Mouse (Mus musculus) stomach, postnatal 0 days (tissue): ENCODE data around the gene Krt8. TPM values are rescaled to one million over a fixed set of nuclear protein-coding genes. Genes with fewer than 3 reads are reported as not detected.
A peak's percentile ranks its signal among the peaks of the same experiment; 100 is the strongest.

Experiments
- ATAC-seq: fragments of 200-750 bp; cut with Nextera tagmentation; 2 replicates; pipeline ENCODE4 v1.8.0; 2017; ENCODE audit not compliant: low FRiP score, low TSS enrichment
- DNase-seq: peaks from one replicate; pipeline ENCODE4 v3.0.0-alpha.2; 2016; ENCODE audit warnings: low spot score
- H3K27ac ChIP-seq: fragments of 300-500 bp; sonication (generic); replicated peaks from 2 replicates; pipeline ENCODE4 v1.5.1; 2014; ENCODE audit warnings: mild to moderate bottlenecking, control low read depth
- H3K27me3 ChIP-seq: fragments of 300-500 bp; sonication (generic); 2 replicates; pipeline ENCODE4 v1.6.1; 2014; ENCODE audit warnings: low read length; ENCODE audit not compliant: control insufficient read depth, insufficient read depth
- H3K36me3 ChIP-seq: fragments of 300-500 bp; sonication (generic); 2 replicates; pipeline ENCODE4 v1.6.1; 2014; ENCODE audit warnings: low read length, mixed read lengths; ENCODE audit not compliant: control insufficient read depth, insufficient read depth
- H3K4me1 ChIP-seq: fragments of 300-500 bp; sonication (generic); replicated peaks from 2 replicates; pipeline ENCODE4 v1.6.1; 2014; ENCODE audit warnings: antibody characterized with exemption; ENCODE audit not compliant: control insufficient read depth, insufficient read depth
- H3K4me2 ChIP-seq: fragments of 300-500 bp; sonication (generic); replicated peaks from 2 replicates; pipeline ENCODE4 v1.6.1; 2014; ENCODE audit warnings: low read depth, mild to moderate bottlenecking, control low read depth, moderate library complexity
- H3K4me3 ChIP-seq: fragments of 300-500 bp; sonication (generic); 2 replicates; pipeline ENCODE4 v1.5.1; 2014; ENCODE audit warnings: low read depth, low read length, control low read depth
- H3K9ac ChIP-seq: fragments of 300-500 bp; sonication (generic); 2 replicates; pipeline ENCODE4 v1.6.1; 2014; ENCODE audit warnings: mild to moderate bottlenecking, low read length, control low read depth, mixed read lengths
- H3K9me3 ChIP-seq: fragments of 300-500 bp; sonication (generic); 2 replicates; pipeline ENCODE4 v1.6.1; 2016; ENCODE audit warnings: low read length; ENCODE audit not compliant: control insufficient read depth
- CTCF ChIP-seq: IDR thresholded peaks from 2 replicates; pipeline ENCODE4 v1.5.1; 2016; ENCODE audit warnings: antibody characterized with exemption, low read depth, mild to moderate bottlenecking, moderate library complexity
- EP300 ChIP-seq: optimal IDR thresholded peaks from 2 replicates; pipeline ENCODE3; 2016; ENCODE audit warnings: antibody characterized with exemption
- WGBS: fragments of 180-500 bp; shearing (Covaris S2); extraction: QIAGEN DNeasy Blood & Tissue Kit; methylation state at CpG from one replicate; pipeline ENCODE4 v1.1.7; 2014; 5-methylcytosine and 5-hydroxymethylcytosine counted together
- polyA plus RNA-seq: library from polyadenylated mRNA; unstranded; fragments of >200 nt; fragmentation: Nextera tagmentation; extraction: Ambion mirVana; gene quantifications from 2 replicates; pipeline ENCODE4 v1.2.1, GENCODE M21; 2015

The Krt8 gene
- polyA plus RNA-seq, 1 experiment from 2014 or later, result 1,902 TPM

DNA sequence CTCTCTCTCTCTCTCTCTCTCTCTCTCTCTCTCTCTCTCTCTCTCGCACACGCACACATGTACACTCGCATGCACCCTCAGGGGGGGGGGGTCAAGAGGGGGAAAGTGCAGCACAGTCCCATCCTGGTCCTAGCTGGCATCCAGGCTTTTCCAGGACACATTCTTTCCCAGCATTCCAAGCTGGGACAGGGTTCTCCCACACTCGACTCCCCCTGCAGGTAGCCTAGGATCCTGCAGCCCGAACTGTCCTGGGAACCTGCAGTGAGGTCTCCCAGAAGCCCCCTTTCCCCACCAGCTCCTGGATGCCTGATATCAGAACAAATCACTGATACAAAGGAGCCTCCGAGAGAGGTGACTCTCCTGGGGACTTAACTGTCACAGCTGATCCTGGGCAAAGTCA, 33.7 kb downstream of the Krt8 start:
- Histone ChIP-seq H3K4me2 (no peak overlapping the region), H3K9me3 (no peaks in the 10 kb centered on the region), H3K9ac (no peak overlapping the region), H3K36me3 (no peaks in the 10 kb centered on the region), H3K27me3 (no peaks in the 10 kb centered on the region), H3K27ac (peak overlapping the region; percentile 69), H3K4me1 (peaks cover 9% of the 10 kb centered on the region), H3K4me3 (no peak overlapping the region)
- 11% methylated on average over 3 of the region's 6 CpGs for WGBS
- TF ChIP-seq EP300 (no peak), CTCF (peak; percentile 86)
- peak; percentile 75 for DNase-seq
- ATAC-seq, result no peak

DNA sequence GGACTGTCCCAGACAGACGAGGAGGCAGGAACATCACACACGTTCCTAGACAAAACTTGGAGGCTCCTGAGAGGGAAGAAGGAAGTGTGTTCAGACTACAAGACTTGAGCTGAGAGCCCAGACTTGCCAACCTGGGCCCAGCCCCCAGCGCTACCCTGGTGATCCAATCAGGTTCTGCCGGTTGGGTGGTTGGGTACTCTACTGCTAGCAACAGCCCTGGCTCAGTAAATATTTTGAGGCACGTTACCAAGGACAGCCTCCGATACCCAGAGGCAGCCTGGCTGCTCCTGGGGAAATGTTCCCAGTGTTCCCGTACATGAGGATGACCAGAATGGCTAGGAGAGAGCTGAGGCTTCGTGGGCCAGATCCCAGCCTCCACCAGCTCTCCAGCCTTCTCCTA, 37.5 kb downstream of the Krt8 start:
- ATAC-seq, result peak; percentile 92
- H3K4me1 ChIP-seq, result peaks cover 2% of the 10 kb centered on the region; the same call in 1 of the 2 replicates
- no peaks in the 10 kb centered on the region for H3K27me3 ChIP-seq
- no peaks in the 10 kb centered on the region for H3K36me3 ChIP-seq
- no peak overlapping the region for H3K4me3 ChIP-seq
- peak overlapping the region; percentile 78 for H3K27ac ChIP-seq
- peak; percentile 91 for DNase-seq
- TF ChIP-seq EP300, result no peak
- TF ChIP-seq CTCF, result no peak
- H3K4me2 ChIP-seq, result no peak overlapping the region
- 48% methylated on average over 8 of the region's 8 CpGs for WGBS
- H3K9ac ChIP-seq, result no peak overlapping the region
- no peaks in the 10 kb centered on the region for H3K9me3 ChIP-seq

DNA sequence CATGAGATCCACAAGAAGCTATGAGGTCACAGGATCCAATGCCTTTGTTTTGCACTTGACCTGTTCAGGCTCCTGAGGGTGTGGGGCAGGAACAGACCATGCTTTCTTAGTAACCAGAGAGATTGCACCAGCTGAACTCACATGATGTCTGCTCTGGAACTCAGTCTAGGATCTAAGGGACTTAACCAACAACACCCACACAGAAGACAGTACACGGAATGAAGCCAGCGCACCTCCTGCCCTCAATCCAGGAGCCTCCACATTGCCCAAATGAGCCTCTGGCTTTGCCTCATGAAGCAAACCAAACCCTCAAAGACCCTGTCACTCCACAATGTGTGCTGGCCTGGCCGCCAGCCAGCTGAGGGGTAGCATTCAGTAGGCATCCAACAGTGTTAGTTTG, 45.4 kb downstream of the Krt8 start:
- H3K36me3 ChIP-seq, result no peaks in the 10 kb centered on the region
- H3K4me1 ChIP-seq, result no peaks in the 10 kb centered on the region
- H3K9ac ChIP-seq, result no peak overlapping the region
- no peaks in the 10 kb centered on the region for H3K9me3 ChIP-seq
- no peak for ATAC-seq
- TF ChIP-seq CTCF (no peak), EP300 (no peak)
- H3K27me3 ChIP-seq, result no peaks in the 10 kb centered on the region
- H3K4me2 ChIP-seq, result no peak overlapping the region
- H3K27ac ChIP-seq, result no peak overlapping the region
- H3K4me3 ChIP-seq, result no peak overlapping the region
- no peak for DNase-seq
- 88% methylated on average over 3 of the region's 3 CpGs for WGBS

GRCm38 (mm10) chr15:101954187-101954586, 50.1 kb downstream of the Krt8 start, which contains the start of gene Krt78:
TSS of gene Krt78 (minus strand) at chr15:101954287.
- H3K4me1 ChIP-seq, result peaks cover 7% of the 10 kb centered on the region; the same call in 1 of the 2 replicates
- H3K27ac ChIP-seq, result peak within 1 kb of the TSS; percentile 89
- H3K4me2 ChIP-seq, result peak within 1 kb of the TSS; percentile 25
- H3K36me3 ChIP-seq, result no peaks in the 10 kb centered on the region
- TF ChIP-seq CTCF (no peak), EP300 (no peak)
- H3K9ac ChIP-seq, result no peak within 1 kb of the TSS
- H3K9me3 ChIP-seq, result no peaks in the 10 kb centered on the region
- DNase-seq (no peak), ATAC-seq (no peak)
- H3K27me3 ChIP-seq, result no peaks in the 10 kb centered on the region
- 73% methylated on average over 9 of the region's 9 CpGs for WGBS
- H3K4me3 ChIP-seq, result no peak within 1 kb of the TSS

DNA sequence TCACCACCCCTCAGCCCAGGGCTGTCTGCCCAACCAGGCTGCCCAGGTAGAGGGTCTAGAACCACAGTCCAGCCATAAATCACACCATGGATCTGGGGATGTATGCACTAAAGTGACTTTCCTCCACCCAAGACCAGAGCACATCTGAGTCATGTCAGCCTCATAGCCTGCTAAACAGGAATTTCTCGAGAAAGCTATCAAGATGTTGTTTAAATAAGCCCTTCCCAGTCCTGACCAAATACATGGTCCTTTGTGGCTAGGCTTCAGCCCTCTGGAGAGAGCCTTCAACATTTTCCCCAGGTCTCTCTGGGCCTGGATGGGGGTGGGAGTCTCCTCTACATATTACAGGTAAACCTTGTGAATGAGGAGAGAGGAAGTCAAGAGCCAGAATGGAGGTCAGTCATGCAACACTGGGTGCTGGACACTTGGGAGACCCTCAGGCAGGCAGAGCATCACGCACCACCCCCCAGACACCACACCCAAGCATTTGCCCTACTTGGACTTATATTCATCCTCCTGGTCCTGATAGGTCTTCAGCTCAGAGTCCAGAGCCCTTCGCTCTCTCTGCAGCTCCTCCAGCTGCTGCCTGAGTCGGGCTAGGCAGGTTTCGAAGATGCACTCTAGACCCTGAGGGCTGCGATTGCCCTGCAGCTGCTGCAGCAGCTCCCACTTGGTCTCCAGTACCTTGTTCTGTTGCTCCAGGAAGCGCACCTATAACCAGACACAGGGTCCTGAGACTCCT, 51.4 kb downstream of the Krt8 start:
- no peak for TF ChIP-seq EP300
- TF ChIP-seq CTCF, result no peak
- H3K27ac ChIP-seq, result peak overlapping the region; percentile 92
- no peak overlapping the region for H3K4me3 ChIP-seq
- H3K27me3 ChIP-seq, result no peaks in the 10 kb centered on the region
- ATAC-seq (peak; percentile 95), DNase-seq (peak; percentile 64)
- H3K4me1 ChIP-seq, result peaks cover 7% of the 10 kb centered on the region; the same call in 1 of the 2 replicates
- H3K36me3 ChIP-seq, result no peaks in the 10 kb centered on the region
- H3K9ac ChIP-seq, result peak overlapping the region; percentile 13; the same call in 1 of the 2 replicates
- WGBS, result 60% methylated on average over 7 of the region's 7 CpGs
- H3K9me3 ChIP-seq, result no peaks in the 10 kb centered on the region
- H3K4me2 ChIP-seq, result peak overlapping the region; percentile 25

Other genes starting within 250 kb of the Krt8 start
- gene Krt72, start 218.0 kb downstream of the Krt8 start, polyA plus RNA-seq, result not detected in 2 replicates
- not detected in 2 replicates for gene Krt73, start 202.1 kb downstream of the Krt8 start, polyA plus RNA-seq
- gene Krt2, start 186.3 kb downstream of the Krt8 start, polyA plus RNA-seq, result not detected in 2 replicates
- gene Krt1, start 153.7 kb downstream of the Krt8 start, polyA plus RNA-seq, result 588 and 700 TPM in 2 replicates
- 5.1 and 5.3 TPM in 2 replicates for gene Krt77, start 134.8 kb downstream of the Krt8 start, polyA plus RNA-seq
- gene Krt76, start 111.6 kb downstream of the Krt8 start, polyA plus RNA-seq, result 1.9 and 2.2 TPM in 2 replicates
- gene Krt4, start 79.7 kb downstream of the Krt8 start, polyA plus RNA-seq, result 4,471 and 4,814 TPM in 2 replicates
- gene Krt79, start 64.2 kb downstream of the Krt8 start, polyA plus RNA-seq, result 12.2 and 14.3 TPM in 2 replicates
- gene Krt78, start 50.2 kb downstream of the Krt8 start, polyA plus RNA-seq, result 49.3 and 73.4 TPM in 2 replicates
- gene Krt18, start 23.7 kb upstream of the Krt8 start, polyA plus RNA-seq, result 715 and 753 TPM in 2 replicates
- 46.5 and 48.4 TPM in 2 replicates for gene Eif4b, start 69.3 kb upstream of the Krt8 start, polyA plus RNA-seq
- 11.9 and 15.5 TPM in 2 replicates for gene Tns2, start 95.9 kb upstream of the Krt8 start, polyA plus RNA-seq
- 28.5 and 29.0 TPM in 2 replicates for gene Spryd3, start 131.8 kb upstream of the Krt8 start, polyA plus RNA-seq
- 30.6 and 39.5 TPM in 2 replicates for gene Igfbp6, start 139.9 kb upstream of the Krt8 start, polyA plus RNA-seq
- 5.9 and 6.0 TPM in 2 replicates for gene Soat2, start 146.0 kb upstream of the Krt8 start, polyA plus RNA-seq
- gene Zfp740, start 198.8 kb upstream of the Krt8 start, polyA plus RNA-seq, result 19.9 and 20.2 TPM in 2 replicates
- gene Csad, start 200.2 kb upstream of the Krt8 start, polyA plus RNA-seq, result 32.1 and 39.4 TPM in 2 replicates
- 1.2 TPM in 2 replicates for gene Itgb7, start 227.5 kb upstream of the Krt8 start, polyA plus RNA-seq